Mouse (Mus musculus): ENCODE measurements around the gene Bnip3.

Gene Bnip3

DNA sequence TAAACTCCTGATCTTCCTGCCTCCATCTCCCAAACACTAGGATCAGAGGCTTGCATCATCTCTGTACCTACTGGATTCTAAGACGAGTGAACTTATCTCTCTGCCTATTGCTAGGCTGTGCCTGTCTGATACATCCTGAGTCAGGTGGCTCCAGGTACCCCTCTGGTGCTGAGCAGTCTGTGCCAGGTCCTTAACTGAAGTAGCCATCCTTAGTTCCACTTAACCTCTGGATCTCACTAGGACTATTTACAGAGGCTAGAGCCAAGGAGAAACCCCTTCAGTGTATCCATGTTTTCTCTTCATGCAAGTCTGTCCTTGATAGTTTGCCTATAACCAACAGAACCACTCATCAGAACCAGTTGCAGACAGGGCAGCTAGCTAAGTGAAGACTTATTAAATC lies 2.9 kb downstream of the Bnip3 start:
- no peak for DNase-seq (ENCODE audit: low spot score in 2 of 2)

GRCm38 (mm10) chr7:138903886-138904435 lies 5.4 kb downstream of the Bnip3 start:
- no peak for DNase-seq (ENCODE audit: low spot score in 2 of 2)

GRCm38 (mm10) chr7:138898743-138899142 lies 10.6 kb downstream of the Bnip3 start:
- no peak for DNase-seq (ENCODE audit: low spot score in 2 of 2)

DNA sequence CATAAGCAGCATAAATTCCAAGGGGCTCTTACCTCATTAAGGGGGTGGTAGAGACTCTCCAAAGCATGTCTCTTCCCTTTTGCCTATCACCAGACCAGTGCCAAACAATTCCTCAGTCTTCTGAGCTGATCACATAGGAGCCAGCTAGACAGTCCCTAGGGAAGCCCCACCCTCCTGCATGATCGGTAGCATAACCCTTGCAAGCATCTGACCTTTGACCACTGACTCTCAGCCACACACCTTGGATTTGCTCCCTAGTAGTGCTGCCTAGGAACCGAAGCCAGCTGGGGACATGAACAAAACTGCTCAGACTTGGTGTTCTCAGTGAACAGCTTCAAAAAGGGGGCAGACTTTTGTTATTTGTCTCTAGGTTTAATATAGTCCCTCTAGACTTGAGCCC lies 11.2 kb downstream of the Bnip3 start:
- DNase-seq (ENCODE audit: low spot score in 2 of 2) = no peak

GRCm38 (mm10) chr7:138885365-138886289 lies 23.7 kb downstream of the Bnip3 start:
- DNase-seq (ENCODE audit: low spot score in 2 of 2) = no peak

DNA sequence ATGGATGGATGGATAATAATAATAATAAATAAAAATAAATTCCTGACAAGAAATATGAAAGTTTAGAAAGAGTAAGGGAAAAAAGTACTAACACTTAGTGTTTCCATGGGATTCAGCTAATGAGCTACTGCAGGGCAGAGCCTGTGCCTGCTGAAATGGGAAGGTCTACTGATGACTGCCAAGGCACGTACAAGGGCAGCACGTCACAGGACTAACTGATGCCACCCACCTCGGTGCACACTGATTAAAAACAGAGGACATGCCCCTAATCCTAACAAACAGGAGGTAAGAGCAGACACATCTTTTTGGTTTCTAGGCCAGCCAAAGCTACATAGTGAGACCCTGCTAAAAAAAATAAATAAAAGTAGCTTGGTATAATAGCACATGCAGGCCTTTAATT lies 25.6 kb downstream of the Bnip3 start:
- DNase-seq (ENCODE audit: low spot score in 2 of 2) = no peak

DNA sequence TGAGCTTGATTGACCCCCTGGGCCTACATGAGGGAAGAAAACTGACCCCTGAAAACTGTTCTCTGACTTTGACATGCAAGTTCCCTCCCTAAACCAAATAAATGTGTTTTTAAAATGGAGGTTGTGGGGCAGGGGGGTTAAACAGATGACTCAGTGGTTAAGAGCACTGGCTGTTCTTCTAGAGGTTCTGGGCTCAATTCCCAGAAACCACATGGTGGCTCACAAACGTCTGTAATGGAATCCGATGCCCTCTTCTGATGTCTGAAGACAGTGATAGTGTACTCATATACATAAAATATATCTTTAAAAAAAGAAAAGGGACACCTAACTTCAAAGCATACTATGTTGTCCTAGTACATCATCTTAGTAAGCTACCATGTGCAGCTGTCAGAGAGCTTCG lies 34.3 kb downstream of the Bnip3 start:
- DNase-seq (ENCODE audit: low spot score in 2 of 2) = no peak

DNA sequence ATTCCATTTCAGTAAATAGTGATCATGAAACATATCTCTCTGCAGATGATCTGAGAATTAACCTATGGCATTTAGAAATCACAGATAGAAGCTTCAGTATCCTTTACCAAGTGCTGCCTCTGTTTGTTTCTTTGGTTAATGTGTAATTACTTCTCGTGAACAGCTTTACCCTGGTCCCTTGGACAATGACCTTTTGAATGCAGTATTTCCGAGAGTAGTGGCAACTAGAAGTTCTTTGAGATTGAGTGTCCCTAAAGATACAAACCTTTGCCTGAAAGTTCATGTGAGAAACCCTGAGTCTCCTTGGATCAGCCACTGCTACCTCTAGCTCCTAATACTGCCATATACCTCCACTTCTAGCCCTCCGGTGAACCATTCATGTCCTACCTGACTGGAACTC lies 36.4 kb downstream of the Bnip3 start:
- no peak for DNase-seq (ENCODE audit: low spot score in 2 of 2)

DNA sequence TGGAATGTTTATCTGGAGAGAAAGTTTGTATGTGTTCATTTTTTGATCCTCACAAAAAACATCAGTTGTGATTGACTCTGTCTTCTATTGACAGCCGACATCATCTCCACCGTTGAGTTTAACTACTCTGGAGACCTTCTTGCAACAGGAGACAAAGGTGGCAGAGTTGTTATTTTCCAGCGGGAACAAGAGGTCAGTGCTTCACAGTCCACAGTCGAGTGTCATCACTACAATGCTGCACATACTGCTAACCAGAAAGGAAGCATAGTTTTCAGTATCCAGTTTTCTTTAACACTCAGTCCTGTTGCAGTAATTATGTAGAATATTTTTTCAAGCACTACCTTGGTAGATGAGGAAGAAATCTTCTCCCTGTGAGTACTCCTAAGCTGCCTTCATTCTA lies 41.0 kb downstream of the Bnip3 start:
- DNase-seq (ENCODE audit: low spot score in 2 of 2) = no peak

- DNase-seq (ENCODE audit: low spot score in 2 of 2) = no peak
Measured at GRCm38 (mm10) chr7:138867286-138867685, 42.0 kb downstream of the Bnip3 start.

- no peak for DNase-seq (ENCODE audit: low spot score in 2 of 2)
Measured at GRCm38 (mm10) chr7:138864776-138865175, 44.5 kb downstream of the Bnip3 start.

DNA sequence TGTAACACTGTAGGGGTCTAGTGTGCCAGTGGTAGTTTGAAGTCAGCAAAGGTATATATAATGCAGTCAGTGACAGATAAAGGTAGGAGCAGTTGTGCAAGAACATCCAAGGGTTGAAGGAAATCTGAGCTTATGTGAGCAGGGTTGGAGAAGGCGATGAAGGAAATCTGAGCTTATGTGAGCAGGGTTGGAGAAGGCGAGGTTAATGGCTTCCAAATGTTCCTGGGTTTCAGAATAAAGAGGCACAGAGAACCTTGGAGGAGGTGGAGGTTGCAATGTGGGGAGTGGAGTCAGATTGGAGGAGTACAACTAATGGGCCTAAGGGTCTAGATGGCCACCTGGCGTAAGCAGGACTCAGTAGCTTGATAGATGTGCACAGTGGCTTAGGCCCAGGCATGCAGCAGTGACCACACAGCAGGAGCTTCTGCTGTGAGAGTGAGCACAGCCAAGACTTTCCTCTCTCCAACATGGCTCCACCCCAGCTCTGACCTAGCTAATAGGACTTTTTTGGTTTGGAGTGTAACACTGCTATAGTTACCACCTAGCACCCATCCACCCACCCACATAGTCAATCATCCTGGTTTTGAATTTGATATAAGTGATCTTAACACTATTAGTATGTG lies 45.3 kb downstream of the Bnip3 start:
- no peak for DNase-seq (ENCODE audit: low spot score in 2 of 2)

GRCm38 (mm10) chr7:138856670-138857069 lies 52.6 kb downstream of the Bnip3 start:
- DNase-seq (ENCODE audit: low spot score in 2 of 2) = no peak

GRCm38 (mm10) chr7:138854201-138854600 lies 55.1 kb downstream of the Bnip3 start:
- no peak for DNase-seq (ENCODE audit: low spot score in 2 of 2)

- no peak for DNase-seq (ENCODE audit: low spot score in 2 of 2)
Measured at GRCm38 (mm10) chr7:138853417-138854031, 55.8 kb downstream of the Bnip3 start.

GRCm38 (mm10) chr7:138850083-138850482 lies 59.2 kb downstream of the Bnip3 start:
- no peak for DNase-seq (ENCODE audit: low spot score in 2 of 2)

DNA sequence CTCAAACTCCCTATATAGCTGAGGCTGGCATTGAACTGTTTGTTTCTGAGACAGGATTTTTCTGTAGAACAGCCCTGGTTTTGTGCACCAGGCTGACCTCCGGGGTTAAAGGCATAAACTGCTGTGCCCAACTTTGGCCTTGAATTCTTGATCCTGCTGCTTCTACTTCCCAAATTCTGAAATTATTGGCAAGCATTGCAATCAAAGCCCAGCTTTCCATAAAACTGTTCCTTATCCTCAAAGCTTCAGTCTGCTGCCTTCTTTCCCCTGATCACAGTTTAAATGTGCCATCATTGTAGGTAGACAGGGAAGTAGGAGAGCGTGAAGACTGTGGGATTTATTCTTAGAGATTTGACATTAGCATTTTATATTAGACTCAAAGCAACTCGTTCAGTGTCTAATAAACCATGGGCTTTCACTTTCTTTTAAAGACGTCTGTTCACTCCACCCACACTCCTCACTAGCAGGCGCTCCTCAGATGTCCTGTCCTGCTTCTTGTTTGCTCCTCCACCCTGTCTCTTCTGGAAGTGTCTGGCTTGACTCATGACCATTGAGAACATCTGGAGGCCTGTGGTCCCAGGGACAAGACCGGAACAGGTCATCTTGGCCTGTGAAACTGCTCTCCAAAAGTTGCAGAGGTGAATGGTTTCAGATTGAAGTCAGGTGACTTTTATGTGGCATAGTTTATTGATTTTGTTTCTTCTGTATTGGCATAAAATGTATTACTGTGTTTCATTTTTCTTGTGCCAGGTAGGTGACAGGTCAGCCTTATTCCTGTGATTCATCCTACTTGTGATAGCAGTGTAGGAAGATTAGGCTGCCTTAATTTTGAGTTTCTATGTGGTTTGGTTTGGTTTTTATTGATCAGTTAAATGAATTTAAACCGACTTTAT lies 61.0 kb downstream of the Bnip3 start:
- DNase-seq (ENCODE audit: low spot score in 2 of 2) = no peak

DNA sequence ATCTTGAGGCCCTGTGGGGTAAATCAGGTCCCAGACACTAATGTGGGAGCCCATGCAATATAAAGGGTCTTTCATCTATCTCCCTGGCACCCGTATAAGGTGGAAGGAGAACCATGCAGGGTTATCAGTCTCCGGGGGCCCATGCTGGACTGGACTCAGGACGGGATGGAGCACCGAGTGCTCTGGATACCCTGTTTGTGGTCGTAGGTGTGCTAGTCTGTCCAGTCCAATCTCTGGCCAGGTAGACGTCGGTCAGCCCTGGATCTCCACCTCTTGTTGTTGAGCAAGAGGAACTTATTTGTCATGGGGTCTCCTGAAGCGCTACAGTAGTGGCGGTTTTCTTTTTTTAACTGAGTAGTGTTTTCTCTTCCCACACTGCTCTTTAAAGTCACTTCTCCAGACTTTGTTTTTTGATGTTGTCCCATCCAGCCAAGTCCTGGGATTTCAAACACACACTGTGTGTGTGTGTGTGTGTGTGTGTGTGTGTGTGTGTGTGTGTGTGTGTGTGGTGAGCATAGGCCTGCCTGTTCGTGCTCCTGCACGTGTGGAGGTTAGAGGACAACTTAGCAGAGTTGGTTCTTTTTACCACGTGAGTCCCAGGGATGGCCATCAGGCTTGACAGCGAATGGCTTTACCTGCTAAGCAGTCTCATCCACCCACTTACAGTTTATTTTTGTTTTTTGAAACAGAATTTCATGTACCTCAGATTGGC lies 61.8 kb downstream of the Bnip3 start:
- no peak for DNase-seq (ENCODE audit: low spot score in 2 of 2)

GRCm38 (mm10) chr7:138846502-138846991 lies 62.8 kb downstream of the Bnip3 start:
- DNase-seq (ENCODE audit: low spot score in 2 of 2) = peak in 1 of 2 experiments; percentile 6

DNA sequence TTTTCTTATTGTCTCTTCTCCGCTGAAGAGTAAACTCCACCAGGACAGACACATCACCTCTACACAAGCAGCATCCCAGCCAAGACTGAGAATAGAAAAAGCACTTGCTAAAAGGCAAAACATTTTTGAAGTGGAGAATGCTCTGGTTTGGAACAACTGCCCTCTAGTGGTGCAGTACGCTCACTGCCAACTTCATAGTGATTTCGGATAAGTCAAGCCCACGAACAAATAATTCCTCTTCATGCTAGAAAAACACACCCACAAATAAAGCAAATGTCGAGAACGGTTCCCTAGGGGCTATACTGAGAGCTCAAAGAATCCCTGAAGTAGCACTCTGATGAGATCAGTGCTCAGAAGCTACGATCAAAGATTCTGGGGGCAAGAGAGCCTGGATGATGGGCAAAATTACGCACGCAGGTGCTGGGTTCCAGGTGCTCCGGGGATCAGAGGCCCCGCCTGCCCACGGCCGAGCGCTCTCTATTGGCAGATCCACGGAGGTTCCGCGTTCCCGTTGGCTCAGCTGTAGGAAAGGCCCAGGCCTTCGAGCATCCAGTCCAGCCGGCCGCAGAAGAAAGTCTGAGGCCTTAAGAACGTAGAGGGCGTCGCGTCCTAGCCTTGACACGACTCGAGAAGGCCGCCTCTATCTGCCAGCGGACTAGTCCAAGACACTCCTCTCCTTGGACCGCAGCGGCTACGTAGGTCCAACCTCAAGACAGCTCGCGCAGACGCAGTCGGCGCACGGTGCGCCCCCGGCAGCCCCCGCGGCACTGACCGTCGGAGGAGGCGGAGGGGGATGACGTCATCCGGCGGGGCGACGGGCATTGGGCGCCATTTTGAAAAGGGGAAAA lies 63.6 kb downstream of the Bnip3 start, which contains the start of the genes Ppp2r2d and Mapk1ip1:
Ppp2r2d (plus strand) TSS at position 536 of the 848 bp plus-strand sequence.
Mapk1ip1 (minus strand) TSS at position 730 of the 848 bp plus-strand sequence.
- DNase-seq (ENCODE audit: low spot score in 2 of 2) = peak; percentile 91 to 94
